Mouse (Mus musculus) heart, embryonic 11.5 days (tissue): Measurements from ENCODE around the gene Gpr88. TPM values are rescaled to one million over a fixed set of nuclear protein-coding genes. Genes with fewer than 3 reads are reported as not detected.

Experiments
- ATAC-seq: fragments of 200-750 bp; cut with Nextera tagmentation; replicated peaks from 2 replicates; pipeline ENCODE4 v1.8.0; 2017; ENCODE audit warnings: moderate library complexity; ENCODE audit not compliant: insufficient number of reproducible peaks, low FRiP score, low TSS enrichment
- H3K27ac ChIP-seq: fragments of 300-500 bp; sonication (generic); 2 replicates; pipeline ENCODE4 v1.5.1; 2014; ENCODE audit warnings: mild to moderate bottlenecking, low read depth, low read length
- H3K27me3 ChIP-seq: fragments of 300-500 bp; sonication (generic); 2 replicates; pipeline ENCODE4 v1.6.1; 2014; ENCODE audit warnings: mild to moderate bottlenecking, low read length, mixed read lengths; ENCODE audit not compliant: control insufficient read depth, insufficient read depth
- H3K36me3 ChIP-seq: fragments of 300-500 bp; sonication (generic); 2 replicates; pipeline ENCODE4 v1.6.1; 2014; ENCODE audit warnings: mild to moderate bottlenecking, low read length, moderate library complexity, mixed read lengths; ENCODE audit not compliant: control insufficient read depth, insufficient read depth
- H3K4me1 ChIP-seq: fragments of 300-500 bp; sonication (generic); 2 replicates; pipeline ENCODE4 v1.6.1; 2014; ENCODE audit warnings: low read length; ENCODE audit not compliant: control insufficient read depth, insufficient read depth
- H3K4me2 ChIP-seq: fragments of 300-500 bp; sonication (generic); 2 replicates; pipeline ENCODE4 v1.6.1; 2014; ENCODE audit warnings: mild to moderate bottlenecking, moderate library complexity
- H3K4me3 ChIP-seq: fragments of 300-500 bp; sonication (generic); 2 replicates; pipeline ENCODE4 v1.5.1; 2014; ENCODE audit warnings: low read depth, low read length
- H3K9ac ChIP-seq: fragments of 300-500 bp; sonication (generic); 2 replicates; pipeline ENCODE4 v1.6.1; 2014; ENCODE audit warnings: mild to moderate bottlenecking, low read depth, low read length, moderate library complexity
- H3K9me3 ChIP-seq: fragments of 300-500 bp; sonication (generic); replicated peaks from 2 replicates; pipeline ENCODE4 v1.6.1; 2016; ENCODE audit warnings: low read length; ENCODE audit not compliant: control insufficient read depth
- WGBS: fragments of 180-500 bp; shearing (Covaris S2); extraction: QIAGEN DNeasy Blood & Tissue Kit; methylation state at CpG from one replicate; pipeline ENCODE4 v1.1.7; 2014; ENCODE audit not compliant: insufficient replicate concordance; 5-methylcytosine and 5-hydroxymethylcytosine counted together
- polyA plus RNA-seq: library from polyadenylated mRNA; unstranded; fragments of >200 nt; fragmentation: Nextera tagmentation; extraction: Ambion mirVana; gene quantifications from 2 replicates; pipeline ENCODE4 v1.2.1, GENCODE M21; 2014

Gpr88 gene
- polyA plus RNA-seq, 1 experiment from 2014 or later, result 0.34 TPM

GRCm38 (mm10) chr3:116256104-116256503, 2.8 kb upstream of the Gpr88 start:
- Histone ChIP-seq H3K9ac (no peak overlapping the region), H3K27ac (no peak overlapping the region), H3K4me3 (no peak overlapping the region), H3K27me3 (peaks cover 42% of the 10 kb centered on the region), H3K9me3 (no peaks in the 10 kb centered on the region), H3K4me1 (peaks cover 13% of the 10 kb centered on the region), H3K4me2 (no peak overlapping the region), H3K36me3 (no peaks in the 10 kb centered on the region)
- WGBS, result 63% methylated on average over 5 of the region's 5 CpGs
- no peak for ATAC-seq

GRCm38 (mm10) chr3:116252255-116253040, 855 bp downstream of the Gpr88 start:
- H3K36me3 ChIP-seq, result no peaks in the 10 kb centered on the region
- H3K4me2 ChIP-seq, result peak overlapping the region; percentile 99
- peak; percentile 43; the same call in 1 of the 2 replicates for ATAC-seq
- no peaks in the 10 kb centered on the region for H3K9me3 ChIP-seq
- WGBS, result 1% methylated on average over 47 of the region's 48 CpGs
- peaks cover 51% of the 10 kb centered on the region for H3K27me3 ChIP-seq
- H3K27ac ChIP-seq, result no peak overlapping the region
- H3K4me1 ChIP-seq, result peaks cover 13% of the 10 kb centered on the region
- peak overlapping the region; percentile 59; the same call in 1 of the 2 replicates for H3K9ac ChIP-seq
- H3K4me3 ChIP-seq, result peak overlapping the region; percentile 58

- WGBS, result 1% methylated on average over 86 of the region's 86 CpGs
- peak; percentile 31; the same call in 1 of the 2 replicates for ATAC-seq
- peaks cover 51% of the 10 kb centered on the region for H3K27me3 ChIP-seq
These were observed 1.6 kb downstream of the Gpr88 start for GRCm38 (mm10) chr3:116251481-116252254.

GRCm38 (mm10) chr3:116249026-116249425, 4.3 kb downstream of the Gpr88 start:
- no peak for ATAC-seq
- H3K9me3 ChIP-seq, result no peaks in the 10 kb centered on the region
- H3K4me1 ChIP-seq, result peaks cover 13% of the 10 kb centered on the region
- WGBS, result 68% methylated on average over 2 of the region's 2 CpGs
- H3K4me2 ChIP-seq, result no peak overlapping the region
- no peaks in the 10 kb centered on the region for H3K36me3 ChIP-seq
- no peak overlapping the region for H3K4me3 ChIP-seq
- H3K9ac ChIP-seq, result no peak overlapping the region
- peaks cover 35% of the 10 kb centered on the region for H3K27me3 ChIP-seq
- no peak overlapping the region for H3K27ac ChIP-seq

More at GRCm38 (mm10) chr3:116251481-116252254, 1.6 kb downstream of the Gpr88 start:
- H3K9ac ChIP-seq, result peak overlapping the region; percentile 59
- no peaks in the 10 kb centered on the region for H3K36me3 ChIP-seq
- peak overlapping the region; percentile 58 for H3K4me3 ChIP-seq
- peaks cover 13% of the 10 kb centered on the region for H3K4me1 ChIP-seq
- H3K9me3 ChIP-seq, result no peaks in the 10 kb centered on the region
- H3K4me2 ChIP-seq, result peak overlapping the region; percentile 99
- no peak overlapping the region for H3K27ac ChIP-seq

GRCm38 (mm10) chr3:116244476-116244875, 8.8 kb downstream of the Gpr88 start:
- H3K4me1 ChIP-seq, result no peaks in the 10 kb centered on the region
- H3K36me3 ChIP-seq, result no peaks in the 10 kb centered on the region
- 44% methylated on average over 6 of the region's 6 CpGs for WGBS
- H3K27me3 ChIP-seq, result no peaks in the 10 kb centered on the region
- no peak overlapping the region for H3K27ac ChIP-seq
- no peak overlapping the region for H3K4me2 ChIP-seq
- no peak overlapping the region for H3K9ac ChIP-seq
- no peaks in the 10 kb centered on the region for H3K9me3 ChIP-seq
- ATAC-seq, result no peak
- no peak overlapping the region for H3K4me3 ChIP-seq

- Histone ChIP-seq H3K27me3 (no peaks in the 10 kb centered on the region), H3K4me2 (no peak overlapping the region), H3K4me1 (no peaks in the 10 kb centered on the region), H3K36me3 (no peaks in the 10 kb centered on the region), H3K9ac (no peak overlapping the region), H3K4me3 (no peak overlapping the region), H3K9me3 (no peaks in the 10 kb centered on the region), H3K27ac (no peak overlapping the region)
- 78% methylated on average over 9 of the region's 9 CpGs for WGBS
- no peak for ATAC-seq
These were observed 10.6 kb downstream of the Gpr88 start for GRCm38 (mm10) chr3:116242685-116243084.

- Histone ChIP-seq H3K4me2 (no peak overlapping the region), H3K4me3 (no peak overlapping the region), H3K9ac (no peak overlapping the region), H3K9me3 (no peaks in the 10 kb centered on the region), H3K4me1 (no peaks in the 10 kb centered on the region), H3K36me3 (no peaks in the 10 kb centered on the region), H3K27ac (no peak overlapping the region), H3K27me3 (no peaks in the 10 kb centered on the region)
- 81% methylated on average over 5 of the region's 5 CpGs for WGBS
- no peak for ATAC-seq
These were observed 15.8 kb downstream of the Gpr88 start for GRCm38 (mm10) chr3:116237527-116237926.

GRCm38 (mm10) chr3:116236856-116237255, 16.4 kb downstream of the Gpr88 start:
- H3K36me3 ChIP-seq, result no peaks in the 10 kb centered on the region
- H3K4me1 ChIP-seq, result no peaks in the 10 kb centered on the region
- H3K27me3 ChIP-seq, result no peaks in the 10 kb centered on the region
- H3K9ac ChIP-seq, result no peak overlapping the region
- H3K4me3 ChIP-seq, result no peak overlapping the region
- no peak for ATAC-seq
- no peak overlapping the region for H3K27ac ChIP-seq
- no peak overlapping the region for H3K4me2 ChIP-seq
- H3K9me3 ChIP-seq, result no peaks in the 10 kb centered on the region
- 68% methylated on average over 4 of the region's 4 CpGs for WGBS
